Mouse (Mus musculus): ENCODE data around the gene Chst3.
"Not testable (repeated sequence)": the region's sequence is repeated elsewhere in the genome, so short reads cannot be mapped to it uniquely, and the experiment has no call there.

Gene Chst3

DNA sequence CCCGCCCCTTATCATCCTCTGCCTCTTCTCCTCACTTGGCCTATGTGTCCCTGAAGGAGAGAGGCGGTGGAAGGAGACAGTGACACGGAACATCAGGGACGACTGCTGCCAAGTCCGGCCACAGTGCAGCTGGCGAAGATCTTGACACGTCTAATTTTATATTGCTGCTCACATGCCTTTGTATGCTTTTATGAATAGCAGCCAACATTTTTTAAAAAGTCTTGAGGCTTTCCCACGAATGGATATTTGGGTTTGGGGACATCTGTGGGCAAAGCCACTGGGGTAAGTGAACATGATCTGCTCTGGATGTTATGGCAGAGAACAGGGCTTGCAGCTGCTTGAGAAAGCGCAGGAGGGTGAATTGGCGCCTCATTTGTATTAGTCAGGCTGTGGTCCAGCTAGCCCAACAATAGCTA lies 21.6 kb downstream of the Chst3 start:
- in situ Hi-C loops (cut with MboI, MseI), result no loop called here

DNA sequence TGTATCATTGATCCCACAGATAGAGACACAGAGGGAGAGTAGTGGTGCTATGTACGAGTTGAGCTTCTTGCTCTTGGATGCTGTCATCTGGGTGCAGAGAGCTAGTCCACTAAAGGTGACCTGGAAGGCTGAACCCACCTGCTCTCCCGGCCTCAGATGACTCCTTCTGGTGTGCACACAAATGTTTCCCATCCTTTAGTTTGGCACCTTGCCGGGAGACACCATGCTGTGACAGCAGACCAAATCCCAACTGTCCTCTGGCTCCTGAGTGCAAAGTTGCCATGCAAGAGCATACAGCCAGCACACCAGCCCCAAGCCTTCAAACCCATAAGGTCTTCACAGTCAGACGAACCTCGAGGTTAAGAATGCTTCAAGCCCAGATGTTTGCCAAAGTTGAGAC lies 22.1 kb downstream of the Chst3 start:
- in situ Hi-C loops (cut with MboI, MseI), result no loop called here

DNA sequence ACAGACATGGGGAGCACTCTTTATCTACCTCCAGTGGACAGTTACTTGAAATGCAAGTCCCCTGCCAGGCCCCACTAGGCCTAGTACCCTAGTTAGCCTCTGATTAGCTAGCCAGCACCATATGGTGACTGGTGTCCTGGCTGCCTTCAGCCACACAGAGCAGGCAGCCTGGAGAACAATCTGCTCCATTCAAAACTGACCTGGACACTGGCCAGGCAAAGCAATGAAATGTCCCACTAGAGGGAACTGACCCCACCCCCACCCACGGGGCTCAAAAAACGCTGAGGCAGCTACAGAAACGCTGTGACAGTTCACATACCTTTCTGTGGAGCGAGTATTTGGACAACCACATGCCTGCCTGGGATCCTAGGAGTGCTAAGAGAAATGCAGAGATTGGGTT lies 24.0 kb downstream of the Chst3 start:
- in situ Hi-C loops (cut with MboI, MseI), result no loop called here

DNA sequence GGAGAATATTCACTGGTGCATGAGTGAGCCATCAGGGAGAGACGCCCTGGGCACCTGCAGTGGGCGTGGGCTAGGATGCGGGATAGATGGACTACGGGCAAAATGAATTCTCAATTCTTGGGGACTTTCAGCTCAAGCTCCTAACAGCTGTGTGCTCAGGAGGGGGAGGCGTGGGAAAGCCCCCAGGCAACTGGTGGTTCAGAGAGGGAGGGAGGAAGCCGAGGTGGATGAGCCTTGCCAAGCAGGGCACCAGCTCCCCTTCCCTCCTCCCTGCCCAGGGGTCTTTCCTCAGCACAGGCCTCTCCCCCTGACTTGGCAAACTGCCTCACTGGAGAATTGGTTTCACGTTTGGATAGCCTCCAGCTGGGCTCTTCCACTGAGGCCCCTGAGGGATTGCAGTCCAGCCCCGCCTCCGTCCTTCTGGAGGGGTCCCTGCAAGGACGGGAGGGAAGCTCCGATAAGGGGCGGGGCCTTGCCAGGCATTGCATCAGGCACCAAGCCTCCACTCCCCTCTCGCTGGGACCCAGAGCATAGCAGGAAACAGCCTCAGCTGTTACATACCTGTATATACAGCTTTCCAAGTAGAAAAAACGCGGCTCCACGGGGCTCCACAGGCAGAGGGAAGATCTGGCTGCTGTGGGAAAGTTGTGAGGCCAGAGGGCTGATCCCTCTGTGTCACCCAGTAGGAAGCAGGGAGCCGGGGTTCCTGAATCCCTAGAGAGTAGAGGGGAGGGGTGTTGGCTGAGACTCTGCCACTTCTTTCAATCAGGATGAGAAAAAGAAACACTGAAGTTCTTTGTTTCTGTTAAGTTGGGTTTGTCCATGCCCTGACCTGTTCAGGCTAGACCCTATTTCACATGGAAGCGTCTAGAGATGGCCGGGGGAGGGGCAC lies 25.3 kb downstream of the Chst3 start:
- in situ Hi-C loops (cut with MboI, MseI), result loop anchor here (5.0 kb wide), 1 partner anchor 46 kb away; no protein-coding TSS in a partner anchor

DNA sequence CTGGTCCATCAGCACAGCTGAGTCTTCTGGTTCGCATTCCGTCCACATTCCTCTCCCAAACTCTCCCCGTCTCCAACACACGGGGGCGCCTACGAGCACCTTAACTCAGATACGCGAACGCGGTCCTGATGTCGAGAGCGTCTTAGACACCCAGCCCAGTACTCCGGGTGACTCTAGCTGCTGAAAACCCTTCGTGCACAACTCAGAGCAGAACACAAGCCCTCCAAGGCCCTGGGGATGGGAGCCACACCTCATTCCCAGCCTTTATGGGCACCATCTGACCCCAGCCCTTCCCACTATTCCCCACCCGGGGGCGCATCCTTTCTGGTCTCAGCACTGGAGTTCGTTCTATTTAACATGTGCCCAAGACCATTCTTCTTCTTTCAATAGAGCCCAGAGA lies 27.3 kb downstream of the Chst3 start:
- in situ Hi-C loops (cut with MboI, MseI), result loop anchor here (5.0 kb wide), 1 partner anchor 44 kb away; no protein-coding TSS in a partner anchor

DNA sequence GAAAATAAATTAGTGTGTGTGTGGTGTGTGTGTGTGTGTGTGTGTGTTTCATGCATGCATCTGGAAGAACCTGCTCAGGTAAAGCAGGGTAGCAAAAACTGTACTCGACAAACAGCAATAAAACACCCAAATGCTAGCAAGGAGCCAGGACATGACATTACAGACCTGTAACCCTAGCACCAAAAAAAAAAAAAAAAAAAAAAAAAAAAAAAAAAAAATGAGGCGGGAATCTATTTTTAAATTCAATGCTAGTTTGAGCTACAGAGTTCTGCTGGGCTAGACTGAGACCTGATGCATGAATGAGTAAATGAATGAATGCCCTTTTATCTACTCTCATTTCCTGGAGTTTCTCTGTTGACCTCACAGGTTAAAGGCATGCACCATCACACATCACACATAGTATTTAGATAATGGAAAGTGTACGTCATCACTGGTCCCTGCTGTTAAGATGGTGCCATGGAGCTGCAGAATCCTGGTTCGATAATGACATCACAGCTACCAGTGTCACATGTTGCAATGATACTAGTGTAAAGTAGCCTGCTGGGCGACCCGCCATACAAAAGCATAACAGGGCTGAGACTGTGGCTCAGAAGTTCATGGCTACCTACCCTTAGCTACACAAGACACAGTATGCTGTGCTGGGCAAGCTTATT lies 29.4 kb downstream of the Chst3 start:
- in situ Hi-C loops (cut with MboI, MseI), result loop anchor here (5.0 kb wide), 1 partner anchor 42 kb away; no protein-coding TSS in a partner anchor

DNA sequence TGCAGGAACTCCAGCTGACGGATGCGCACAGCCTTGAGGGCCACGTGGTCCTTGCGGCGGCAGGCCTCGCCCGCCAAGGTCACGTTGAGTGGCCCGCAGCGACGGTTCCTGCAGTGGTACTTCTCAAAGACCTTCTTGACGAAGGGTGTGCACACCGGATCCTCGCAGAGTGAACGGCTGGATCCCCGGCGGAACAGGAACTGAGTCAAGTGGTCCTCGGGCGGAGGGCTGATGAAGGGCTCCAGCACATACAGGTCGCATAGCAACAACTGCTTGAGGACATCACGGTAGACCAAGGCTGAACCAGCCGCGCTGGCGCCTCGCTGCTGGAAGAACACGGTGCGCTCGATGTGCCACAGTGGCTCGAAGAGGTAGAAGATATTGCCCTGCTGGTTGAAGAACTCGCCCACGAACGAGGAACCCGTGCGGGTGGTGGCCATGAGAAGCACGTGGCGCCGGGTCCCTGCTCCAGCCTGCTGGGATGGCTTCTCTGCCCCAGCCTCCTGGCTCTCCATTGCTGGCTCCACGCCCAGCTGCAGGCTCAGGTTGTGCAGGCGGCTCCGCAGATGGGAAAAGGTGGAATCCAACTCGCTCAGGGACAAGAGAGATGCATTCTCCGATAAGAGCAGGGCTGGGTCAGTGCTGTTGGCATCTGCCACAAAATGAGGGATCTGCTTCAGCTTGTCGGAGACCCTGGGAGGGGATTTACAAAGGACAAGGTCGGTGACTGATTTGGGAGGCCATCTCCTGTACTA lies 32.7 kb downstream of the Chst3 start:
- in situ Hi-C loops (cut with MboI, MseI), result no loop called here

DNA sequence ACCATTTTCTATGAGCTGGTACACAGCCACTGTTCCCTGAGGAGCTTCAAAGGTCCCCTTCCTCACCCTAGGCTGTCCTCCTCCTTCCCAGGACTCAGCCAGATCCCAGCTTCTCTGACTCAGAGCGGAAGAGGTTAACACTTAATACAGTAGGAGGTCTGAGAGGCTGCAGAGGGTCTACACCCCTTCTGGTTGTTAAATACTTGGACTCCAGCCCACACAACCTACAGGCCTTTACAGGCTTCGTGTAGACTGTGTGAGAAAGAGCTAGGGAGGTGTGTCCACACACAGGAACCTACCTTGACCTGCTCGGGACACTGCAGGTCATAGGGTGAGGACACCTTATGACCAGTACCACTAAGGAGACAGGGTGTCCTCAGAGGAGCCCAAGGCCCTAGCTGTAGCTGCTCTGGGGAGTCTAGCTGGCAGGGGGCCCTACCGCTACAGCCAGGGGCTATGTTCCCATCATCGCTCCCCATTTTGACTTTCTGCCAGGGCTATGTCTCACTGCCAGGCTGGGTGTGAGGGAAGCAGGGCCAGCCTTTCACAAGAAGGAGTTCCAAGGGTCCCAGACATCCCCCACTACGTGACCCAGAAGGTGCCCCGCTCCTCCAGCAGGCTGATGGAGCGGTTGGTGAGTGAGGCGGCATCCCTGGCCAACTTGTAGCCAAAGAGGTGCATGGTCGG lies 33.9 kb downstream of the Chst3 start:
- in situ Hi-C loops (cut with MboI, MseI), result no loop called here

DNA sequence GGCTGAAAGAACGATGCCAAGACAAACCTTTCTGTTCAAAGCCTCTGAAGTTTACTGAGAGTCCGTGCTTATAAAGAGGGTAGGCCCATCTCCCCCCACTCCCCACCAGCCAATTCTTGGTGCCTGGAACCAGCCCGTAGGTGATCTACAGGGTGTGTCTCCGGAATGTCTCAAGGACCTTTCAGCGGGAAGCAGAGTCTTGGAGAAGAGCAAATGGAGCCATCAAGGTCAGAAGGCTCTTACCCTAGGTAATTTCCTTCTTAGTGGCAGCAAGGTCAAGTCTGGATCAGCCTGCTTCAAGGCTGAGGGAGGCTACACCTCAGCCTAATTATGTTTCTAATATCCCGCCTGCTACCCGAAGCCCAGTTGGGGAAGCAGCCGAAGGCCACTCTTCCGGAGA lies 43.8 kb downstream of the Chst3 start:
- in situ Hi-C loops (cut with MboI, MseI), result loop anchor here (10.0 kb wide), 1 partner anchor 61 kb away; no protein-coding TSS in a partner anchor

DNA sequence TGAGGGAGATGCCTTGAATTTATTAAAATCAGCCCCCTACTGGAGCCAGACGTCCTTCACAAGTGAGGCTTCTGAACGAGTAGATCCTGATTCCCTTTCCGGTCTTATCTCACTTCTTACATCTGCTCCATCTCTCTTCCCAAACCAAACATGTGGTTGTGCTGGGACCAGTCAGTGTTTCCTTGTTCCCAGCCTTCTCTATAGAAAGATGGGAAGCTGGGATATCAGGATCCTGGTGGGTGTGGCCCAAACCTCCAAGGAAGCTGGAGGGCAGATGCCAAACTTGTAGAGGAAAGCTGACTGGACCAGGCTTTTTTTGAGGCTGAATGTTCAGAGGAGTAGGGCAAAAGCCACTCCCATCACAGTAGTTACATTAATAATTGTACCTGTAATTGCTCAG lies 44.6 kb downstream of the Chst3 start:
- in situ Hi-C loops (cut with MboI, MseI), result loop anchor here (10.0 kb wide), 1 partner anchor 60 kb away; no protein-coding TSS in a partner anchor

DNA sequence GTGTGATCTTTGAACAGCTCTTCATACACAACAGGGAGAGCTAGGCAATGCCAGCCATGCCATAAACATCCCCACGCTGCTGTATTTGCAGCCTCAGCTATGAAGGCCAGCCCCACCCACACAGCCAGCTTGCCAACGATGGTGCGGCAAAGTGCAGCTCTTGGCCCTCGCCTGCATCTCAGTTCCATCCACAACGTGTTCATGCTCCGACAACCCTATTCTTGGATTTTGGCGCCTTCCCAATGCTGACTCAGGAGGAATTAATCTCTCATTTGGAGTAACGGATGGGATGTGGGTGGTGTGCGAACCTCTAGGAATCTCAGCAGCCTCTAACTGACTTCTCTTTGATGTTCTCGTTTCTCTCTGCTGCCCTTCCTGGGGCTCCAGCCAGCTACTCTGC lies 46.0 kb downstream of the Chst3 start:
- in situ Hi-C loops (cut with MboI, MseI), result loop anchor here (10.0 kb wide), 1 partner anchor 58 kb away; no protein-coding TSS in a partner anchor

DNA sequence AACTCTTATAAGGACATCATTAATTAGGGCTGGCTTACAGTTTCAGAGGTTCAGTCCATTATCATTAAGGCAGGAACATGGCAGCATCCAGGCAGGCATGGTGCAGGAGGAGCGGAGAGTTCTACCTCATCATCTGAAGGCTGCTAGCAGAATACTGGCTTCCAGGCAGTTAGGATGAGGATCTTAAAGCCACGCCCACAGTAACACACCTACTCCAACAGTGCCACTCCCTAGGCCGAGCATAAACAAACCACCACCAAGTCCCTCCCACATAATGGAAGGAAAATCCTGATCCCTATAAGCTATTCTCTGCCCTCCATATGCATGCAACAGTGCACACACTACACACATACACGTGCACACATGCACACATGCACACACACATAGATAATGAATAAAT lies 46.8 kb downstream of the Chst3 start:
- in situ Hi-C loops (cut with MboI, MseI), result loop anchor here (10.0 kb wide), 1 partner anchor 58 kb away; no protein-coding TSS in a partner anchor

DNA sequence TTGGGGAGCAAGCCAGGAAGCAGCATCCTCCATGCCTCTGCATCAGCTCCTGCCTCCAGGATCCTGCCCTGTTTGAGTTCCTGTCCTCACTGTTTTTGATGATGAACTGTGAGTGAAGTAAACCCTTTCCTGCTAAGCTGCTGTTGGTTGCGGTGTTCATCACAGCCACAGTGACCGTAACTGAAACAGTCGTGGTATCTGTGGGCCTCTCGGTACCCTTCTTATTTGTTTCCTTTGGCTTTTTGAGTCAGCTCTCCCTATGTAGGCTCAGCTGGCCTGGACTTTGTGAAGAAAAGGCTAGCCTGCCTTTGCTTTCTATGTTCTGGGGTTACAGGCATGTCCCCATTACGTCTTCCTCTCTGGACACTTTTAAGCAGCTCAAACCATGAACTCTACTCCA lies 47.7 kb downstream of the Chst3 start:
- in situ Hi-C loops (cut with MboI, MseI), result loop anchor here (10.0 kb wide), 1 partner anchor 57 kb away; no protein-coding TSS in a partner anchor

DNA sequence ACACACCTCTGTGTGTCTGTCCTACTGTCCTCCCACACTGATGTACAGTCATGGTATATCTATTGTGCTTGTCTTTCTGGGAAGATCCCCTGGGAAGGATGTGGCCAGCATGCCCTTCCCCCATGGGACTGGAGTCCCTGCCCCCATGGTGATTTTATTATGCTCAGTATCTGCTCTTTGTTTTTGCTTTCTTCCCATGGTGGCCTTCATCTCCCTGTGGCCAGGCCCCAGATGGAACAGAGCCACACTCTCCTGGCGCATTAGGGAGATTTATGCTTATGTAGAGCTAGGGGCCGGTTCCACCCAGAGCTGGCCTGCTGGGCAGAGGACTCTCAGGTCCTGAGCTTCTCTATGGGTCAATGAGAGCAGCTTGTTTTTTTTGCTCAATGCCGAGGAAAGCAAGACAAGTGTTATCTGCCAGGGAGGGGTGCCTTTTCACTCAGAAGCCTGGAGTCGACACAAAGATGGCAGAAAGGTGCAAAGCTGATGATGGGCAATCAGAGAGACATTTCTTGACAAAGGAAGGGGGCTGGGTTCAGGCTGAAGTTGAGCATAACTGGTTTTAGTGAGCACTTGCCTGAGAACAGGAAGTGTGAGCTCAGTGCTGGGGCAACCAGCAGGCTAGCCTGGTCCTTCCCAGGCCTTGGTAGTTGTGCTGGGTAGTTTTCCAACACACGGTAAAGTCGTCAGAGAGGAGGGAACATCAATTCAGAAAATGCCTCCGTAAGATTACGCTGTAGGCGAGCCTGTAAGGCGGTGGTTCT lies 48.6 kb downstream of the Chst3 start:
- in situ Hi-C loops (cut with MboI, MseI), result loop anchor here (10.0 kb wide), 1 partner anchor 56 kb away; no protein-coding TSS in a partner anchor

DNA sequence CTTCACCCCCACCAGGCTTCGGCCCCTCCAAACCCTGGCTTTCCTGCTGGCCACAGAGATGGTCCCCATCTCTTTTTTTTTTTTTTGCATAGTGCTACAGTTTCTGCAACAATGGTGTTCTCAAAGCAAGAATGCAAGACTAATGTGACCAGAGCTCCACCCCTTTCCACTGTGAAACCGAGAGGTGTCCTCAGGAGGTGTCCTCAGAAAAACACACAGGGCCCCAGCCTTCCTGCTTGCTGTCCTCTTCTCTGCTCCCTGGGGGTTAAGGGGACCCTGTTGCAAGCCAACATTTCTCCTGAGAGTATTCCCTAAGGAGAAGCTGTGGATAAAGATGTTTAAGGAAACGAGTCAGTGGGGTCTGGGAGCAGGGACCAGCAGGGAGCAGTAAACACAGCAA lies 50.1 kb downstream of the Chst3 start:
- in situ Hi-C loops (cut with MboI, MseI), result no loop called here

DNA sequence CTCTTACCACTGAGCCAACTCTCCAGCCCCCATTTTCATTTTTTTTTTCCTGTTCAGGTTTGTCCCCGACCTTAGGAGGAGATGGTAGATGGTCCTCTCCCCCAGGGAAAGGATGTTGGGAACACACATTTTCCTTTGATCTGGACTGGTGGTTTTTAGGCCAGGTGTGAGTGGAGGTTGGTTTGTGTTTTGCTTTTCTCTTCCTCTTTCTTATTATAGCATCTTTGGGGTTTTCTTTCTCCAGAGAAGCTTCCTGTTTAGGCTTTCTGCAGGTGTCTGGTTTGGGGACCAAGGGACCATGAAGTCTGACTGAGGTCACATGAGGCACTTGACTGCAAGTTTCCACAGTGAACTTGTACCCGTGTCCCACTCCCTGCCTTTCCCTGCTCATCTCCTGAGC lies 50.8 kb downstream of the Chst3 start:
- in situ Hi-C loops (cut with MboI, MseI), result no loop called here

DNA sequence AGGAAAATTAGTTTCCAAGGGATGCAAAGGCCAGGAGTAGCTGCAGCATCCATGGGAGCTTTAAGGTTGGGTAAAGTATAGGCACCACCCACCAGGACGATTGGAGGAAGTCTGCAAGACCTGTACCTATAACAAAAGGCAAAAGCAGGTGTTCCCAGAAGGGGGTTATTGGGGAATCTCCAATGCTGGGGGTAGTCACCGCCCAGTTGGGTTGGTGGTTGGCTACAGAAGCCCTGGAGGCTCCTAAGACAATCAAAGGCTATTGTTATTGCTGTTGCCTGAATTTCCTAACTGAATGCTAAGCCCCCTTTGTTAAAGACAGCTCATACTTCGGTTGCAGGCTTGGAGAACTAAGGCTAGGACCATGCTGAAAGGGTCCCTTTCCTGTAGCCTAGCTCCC lies 53.0 kb downstream of the Chst3 start:
- in situ Hi-C loops (cut with MboI, MseI), result no loop called here

DNA sequence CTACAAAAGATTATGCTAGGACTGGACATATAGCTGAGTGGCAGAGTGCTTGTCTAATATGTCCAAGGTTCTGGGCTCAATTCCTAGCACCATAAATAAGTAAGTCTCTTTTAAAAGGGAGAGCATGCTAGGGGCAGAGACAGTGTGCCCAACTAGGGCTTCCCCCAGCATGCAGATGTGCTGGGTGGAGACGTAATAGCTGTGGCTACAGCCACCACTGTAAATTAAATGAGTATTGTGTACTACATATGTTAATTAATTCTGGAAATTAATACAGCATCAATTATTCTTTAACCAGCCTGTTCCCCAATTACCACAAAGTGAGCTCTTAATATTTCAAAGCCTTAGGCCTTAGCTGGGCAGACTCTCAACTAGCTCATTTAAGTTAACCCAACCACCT lies 54.2 kb downstream of the Chst3 start:
- in situ Hi-C loops (cut with MboI, MseI), result no loop called here

DNA sequence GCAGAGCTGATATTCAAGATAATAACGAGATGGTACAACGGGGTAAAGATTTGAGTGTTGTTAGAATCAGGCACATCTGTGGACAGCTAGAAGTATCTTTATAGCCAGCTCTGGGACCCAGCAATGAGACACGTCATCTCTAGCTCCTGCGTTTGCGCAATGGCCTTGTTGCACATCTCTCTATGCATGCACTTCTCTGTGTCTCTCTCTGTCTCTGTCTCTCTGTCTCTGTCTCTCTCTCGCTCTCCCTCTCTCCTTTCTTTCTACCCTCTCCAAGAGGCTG lies 56.1 kb downstream of the Chst3 start:
- in situ Hi-C loops (cut with MboI, MseI), result no loop called here

DNA sequence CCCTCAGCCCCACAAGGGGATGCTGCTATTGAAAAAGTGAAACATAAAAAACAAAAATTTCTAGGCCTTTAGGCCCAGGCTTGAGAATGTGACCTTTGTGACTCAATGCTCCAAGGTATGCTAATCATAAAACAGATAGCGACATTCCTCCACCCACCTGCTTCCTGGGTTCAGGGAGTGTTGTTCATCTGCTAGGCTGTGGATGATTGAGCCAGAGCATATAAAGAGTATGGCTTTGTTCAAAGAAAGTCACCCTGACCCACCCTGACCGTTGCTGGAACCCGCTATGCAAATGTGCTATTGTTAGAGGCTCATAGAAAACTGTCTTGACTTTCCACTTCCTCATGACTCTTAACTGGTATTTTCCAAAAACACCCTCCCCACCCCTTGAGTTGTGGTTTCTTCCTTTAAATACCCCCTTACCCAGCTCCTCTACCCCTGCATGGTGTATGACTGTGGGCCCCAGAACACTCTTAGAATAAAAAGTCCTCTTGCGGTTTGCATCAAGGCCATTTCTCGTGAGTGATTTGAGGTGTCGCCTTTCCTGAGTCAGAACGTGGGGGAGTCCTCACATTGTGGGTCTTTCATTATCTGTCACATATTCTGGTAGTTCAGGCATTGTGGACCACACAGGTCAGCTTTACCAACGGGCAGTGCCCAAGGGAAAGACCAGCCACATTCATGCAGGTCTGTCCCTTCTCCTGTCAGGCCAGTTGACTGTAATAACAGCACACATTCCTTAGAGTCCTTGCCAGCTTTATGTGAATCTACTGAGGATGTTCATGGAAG lies 56.7 kb downstream of the Chst3 start:
- in situ Hi-C loops (cut with MboI, MseI), result not testable (repeated sequence)
